Mouse (Mus musculus): ENCODE data around the gene Muc1.

The Muc1 gene

GRCm38 (mm10) chr3:89228836-89229235, at the start of gene Muc1:
Gene Muc1, plus strand, starts transcription at chr3:89229057.
- DNase-seq: peak; percentile 93

GRCm38 (mm10) chr3:89181749-89182500, 46.9 kb upstream of the Muc1 start:
- peak; percentile 93 for DNase-seq

- no peak for DNase-seq
These were observed 46.3 kb upstream of the Muc1 start for GRCm38 (mm10) chr3:89182531-89183057.

- DNase-seq: peak; percentile 99
These were observed 45.5 kb upstream of the Muc1 start, which contains the start of gene Fam189b for GRCm38 (mm10) chr3:89183058-89183958. Gene Fam189b, plus strand, starts transcription at chr3:89183143.

GRCm38 (mm10) chr3:89183959-89184315, 44.9 kb upstream of the Muc1 start:
- peak; percentile 94 for DNase-seq

- DNase-seq: no peak
These were observed 41.7 kb upstream of the Muc1 start for GRCm38 (mm10) chr3:89187197-89187596.

GRCm38 (mm10) chr3:89187690-89188477, 41.0 kb upstream of the Muc1 start:
- DNase-seq: no peak

- DNase-seq: no peak
These were observed 40.4 kb upstream of the Muc1 start for GRCm38 (mm10) chr3:89188478-89188875.

GRCm38 (mm10) chr3:89190436-89190835, 38.4 kb upstream of the Muc1 start:
- DNase-seq: no peak

- DNase-seq: no peak
These were observed 35.5 kb upstream of the Muc1 start for GRCm38 (mm10) chr3:89193351-89193750.

- DNase-seq: no peak
These were observed 35.0 kb upstream of the Muc1 start for GRCm38 (mm10) chr3:89193853-89194252.

GRCm38 (mm10) chr3:89195979-89196877, 32.6 kb upstream of the Muc1 start:
- peak; percentile 99 for DNase-seq

GRCm38 (mm10) chr3:89199839-89200238, 29.0 kb upstream of the Muc1 start:
- no peak for DNase-seq

- peak; percentile 97 for DNase-seq
These were observed 26.4 kb upstream of the Muc1 start, which contains the start of gene Gba for GRCm38 (mm10) chr3:89202253-89203141. Gene Gba, plus strand, starts transcription at chr3:89202928.

GRCm38 (mm10) chr3:89203142-89203514, 25.7 kb upstream of the Muc1 start:
- DNase-seq: no peak

GRCm38 (mm10) chr3:89206079-89206478, 22.8 kb upstream of the Muc1 start:
- peak; percentile 90 for DNase-seq

- no peak for DNase-seq
These were observed 22.2 kb upstream of the Muc1 start for GRCm38 (mm10) chr3:89206695-89207094.

- peak; percentile 88 for DNase-seq
These were observed 20.7 kb upstream of the Muc1 start for GRCm38 (mm10) chr3:89208075-89208657.

- peak; percentile 84 for DNase-seq
These were observed 20.1 kb upstream of the Muc1 start for GRCm38 (mm10) chr3:89208736-89209135.

GRCm38 (mm10) chr3:89209731-89210130, 19.1 kb upstream of the Muc1 start:
- peak; percentile 91 for DNase-seq
